Mouse (Mus musculus): ENCODE measurements at regions not wholly inside any gene's neighbourhood (a gene's known extent, or its start where the extent isn't known, plus 50 kb on each side); places are given as distances from the start of the nearest gene placed in this dataset.

GRCm38 (mm10) chr7:54458386-54458785, 376.9 kb upstream of the Luzp2 start:
- no peaks in the 10 kb centered on the region for H3K27me3 ChIP-seq (replicated peaks)
- WGBS: 57% methylated on average over 2 of the region's 2 CpGs
- H3K9me3 ChIP-seq: no peaks in the 10 kb centered on the region
- ATAC-seq (ENCODE audit: low FRiP score, low read depth): no peak
- no peaks in the 10 kb centered on the region for H3K36me3 ChIP-seq
- H3K4me2 ChIP-seq (replicated peaks): no peak overlapping the region
- H3K9ac ChIP-seq: no peak overlapping the region
- no peak overlapping the region for H3K27ac ChIP-seq
- H3K4me3 ChIP-seq: no peak overlapping the region
- no peaks in the 10 kb centered on the region for H3K4me1 ChIP-seq

GRCm38 (mm10) chr7:54491254-54491653, 344.0 kb upstream of the Luzp2 start:
- Histone ChIP-seq H3K4me1 (no peaks in the 10 kb centered on the region), H3K27me3 (replicated peaks) (no peaks in the 10 kb centered on the region), H3K27ac (no peak overlapping the region), H3K36me3 (no peaks in the 10 kb centered on the region), H3K4me2 (replicated peaks) (no peak overlapping the region), H3K9me3 (no peaks in the 10 kb centered on the region), H3K4me3 (no peak overlapping the region), H3K9ac (no peak overlapping the region)
- 94% methylated on average over 1 of the region's 1 CpGs for WGBS
- no peak for ATAC-seq (ENCODE audit: low FRiP score, low read depth)

- H3K36me3 ChIP-seq: no peaks in the 10 kb centered on the region
- H3K4me2 ChIP-seq (replicated peaks): no peak overlapping the region
- no peak overlapping the region for H3K27ac ChIP-seq
- no peak overlapping the region for H3K4me3 ChIP-seq
- H3K9me3 ChIP-seq: no peaks in the 10 kb centered on the region
- no peak for ATAC-seq (ENCODE audit: low FRiP score, low read depth)
- no peak overlapping the region for H3K9ac ChIP-seq
- no peaks in the 10 kb centered on the region for H3K27me3 ChIP-seq (replicated peaks)
- H3K4me1 ChIP-seq: no peaks in the 10 kb centered on the region
Measured at GRCm38 (mm10) chr7:54505235-54505634, 330.1 kb upstream of the Luzp2 start.

GRCm38 (mm10) chr7:54507006-54507405, 328.3 kb upstream of the Luzp2 start:
- Histone ChIP-seq H3K36me3 (no peaks in the 10 kb centered on the region), H3K9me3 (no peaks in the 10 kb centered on the region), H3K4me1 (no peaks in the 10 kb centered on the region), H3K27me3 (replicated peaks) (no peaks in the 10 kb centered on the region), H3K4me2 (replicated peaks) (no peak overlapping the region), H3K4me3 (no peak overlapping the region), H3K27ac (no peak overlapping the region), H3K9ac (no peak overlapping the region)
- ATAC-seq (ENCODE audit: low FRiP score, low read depth): no peak
- WGBS: 58% methylated on average over 2 of the region's 2 CpGs

- H3K4me3 ChIP-seq: no peak overlapping the region
- H3K9me3 ChIP-seq: no peaks in the 10 kb centered on the region
- H3K4me1 ChIP-seq: no peaks in the 10 kb centered on the region
- no peak overlapping the region for H3K9ac ChIP-seq
- WGBS: 72% methylated on average over 7 of the region's 7 CpGs
- no peaks in the 10 kb centered on the region for H3K36me3 ChIP-seq
- ATAC-seq (ENCODE audit: low FRiP score, low read depth): no peak
- H3K4me2 ChIP-seq (replicated peaks): no peak overlapping the region
- no peak overlapping the region for H3K27ac ChIP-seq
- no peaks in the 10 kb centered on the region for H3K27me3 ChIP-seq (replicated peaks)
Measured at GRCm38 (mm10) chr7:54535693-54536092, 299.6 kb upstream of the Luzp2 start.

- no peaks in the 10 kb centered on the region for H3K4me1 ChIP-seq
- H3K27ac ChIP-seq: no peak overlapping the region
- no peak overlapping the region for H3K4me3 ChIP-seq
- 83% methylated on average over 3 of the region's 3 CpGs for WGBS
- H3K27me3 ChIP-seq (replicated peaks): no peaks in the 10 kb centered on the region
- no peaks in the 10 kb centered on the region for H3K9me3 ChIP-seq
- H3K36me3 ChIP-seq: no peaks in the 10 kb centered on the region
- no peak overlapping the region for H3K9ac ChIP-seq
- no peak for ATAC-seq (ENCODE audit: low FRiP score, low read depth)
- no peak overlapping the region for H3K4me2 ChIP-seq (replicated peaks)
Measured at GRCm38 (mm10) chr7:54557436-54557835, 277.9 kb upstream of the Luzp2 start.

- peak; percentile 78 for ATAC-seq (ENCODE audit: low FRiP score, low read depth)
- Histone ChIP-seq H3K4me2 (replicated peaks) (no peak overlapping the region), H3K9ac (no peak overlapping the region), H3K4me3 (no peak overlapping the region), H3K36me3 (no peaks in the 10 kb centered on the region), H3K27me3 (replicated peaks) (no peaks in the 10 kb centered on the region), H3K9me3 (no peaks in the 10 kb centered on the region), H3K27ac (no peak overlapping the region), H3K4me1 (no peaks in the 10 kb centered on the region)
- WGBS: 46% methylated on average over 3 of the region's 3 CpGs
Measured at GRCm38 (mm10) chr7:54565569-54566179, 269.6 kb upstream of the Luzp2 start.

- Histone ChIP-seq H3K4me3 (no peak overlapping the region), H3K4me2 (replicated peaks) (no peak overlapping the region), H3K9me3 (no peaks in the 10 kb centered on the region), H3K4me1 (no peaks in the 10 kb centered on the region), H3K27me3 (replicated peaks) (no peaks in the 10 kb centered on the region), H3K36me3 (no peaks in the 10 kb centered on the region), H3K9ac (no peak overlapping the region), H3K27ac (no peak overlapping the region)
- WGBS: 82% methylated on average over 1 of the region's 1 CpGs
- no peak for ATAC-seq (ENCODE audit: low FRiP score, low read depth)
Measured at GRCm38 (mm10) chr7:54599776-54600175, 235.5 kb upstream of the Luzp2 start.

- H3K9ac ChIP-seq: no peak overlapping the region
- WGBS: 88% methylated on average over 2 of the region's 2 CpGs
- H3K4me3 ChIP-seq: no peak overlapping the region
- H3K4me2 ChIP-seq (replicated peaks): no peak overlapping the region
- H3K27ac ChIP-seq: no peak overlapping the region
- no peak for ATAC-seq (ENCODE audit: low FRiP score, low read depth)
- H3K36me3 ChIP-seq: no peaks in the 10 kb centered on the region
- no peaks in the 10 kb centered on the region for H3K27me3 ChIP-seq (replicated peaks)
- no peaks in the 10 kb centered on the region for H3K9me3 ChIP-seq
- H3K4me1 ChIP-seq: no peaks in the 10 kb centered on the region
Measured at GRCm38 (mm10) chr7:54622436-54622835, 212.9 kb upstream of the Luzp2 start.

GRCm38 (mm10) chr7:54633930-54634329, 201.4 kb upstream of the Luzp2 start:
- Histone ChIP-seq H3K4me3 (no peak overlapping the region), H3K4me2 (replicated peaks) (no peak overlapping the region), H3K4me1 (no peaks in the 10 kb centered on the region), H3K9me3 (no peaks in the 10 kb centered on the region), H3K27ac (no peak overlapping the region), H3K27me3 (replicated peaks) (no peaks in the 10 kb centered on the region), H3K9ac (no peak overlapping the region), H3K36me3 (no peaks in the 10 kb centered on the region)
- 89% methylated on average over 6 of the region's 6 CpGs for WGBS
- no peak for ATAC-seq (ENCODE audit: low FRiP score, low read depth)

- no peak for ATAC-seq (ENCODE audit: low FRiP score, low read depth)
- H3K4me1 ChIP-seq: no peaks in the 10 kb centered on the region
- H3K36me3 ChIP-seq: no peaks in the 10 kb centered on the region
- WGBS: 93% methylated on average over 10 of the region's 10 CpGs
- H3K27ac ChIP-seq: no peak overlapping the region
- H3K9me3 ChIP-seq: no peaks in the 10 kb centered on the region
- H3K4me2 ChIP-seq (replicated peaks): no peak overlapping the region
- H3K4me3 ChIP-seq: no peak overlapping the region
- no peak overlapping the region for H3K9ac ChIP-seq
- no peaks in the 10 kb centered on the region for H3K27me3 ChIP-seq (replicated peaks)
Measured at GRCm38 (mm10) chr7:54634348-54635035, 200.8 kb upstream of the Luzp2 start.

- Histone ChIP-seq H3K27ac (no peak overlapping the region), H3K9ac (no peak overlapping the region), H3K9me3 (no peaks in the 10 kb centered on the region), H3K4me1 (no peaks in the 10 kb centered on the region), H3K4me3 (no peak overlapping the region), H3K4me2 (replicated peaks) (no peak overlapping the region), H3K27me3 (replicated peaks) (no peaks in the 10 kb centered on the region), H3K36me3 (no peaks in the 10 kb centered on the region)
- 93% methylated on average over 2 of the region's 2 CpGs for WGBS
- no peak for ATAC-seq (ENCODE audit: low FRiP score, low read depth)
Measured at GRCm38 (mm10) chr7:54645314-54645713, 190.0 kb upstream of the Luzp2 start.

GRCm38 (mm10) chr7:54649025-54649424, 186.3 kb upstream of the Luzp2 start:
- Histone ChIP-seq H3K36me3 (no peaks in the 10 kb centered on the region), H3K27me3 (replicated peaks) (no peaks in the 10 kb centered on the region), H3K4me3 (no peak overlapping the region), H3K9ac (no peak overlapping the region), H3K9me3 (no peaks in the 10 kb centered on the region), H3K27ac (no peak overlapping the region), H3K4me2 (replicated peaks) (no peak overlapping the region), H3K4me1 (no peaks in the 10 kb centered on the region)
- ATAC-seq (ENCODE audit: low FRiP score, low read depth): peak; percentile 78
- 62% methylated on average over 1 of the region's 1 CpGs for WGBS

All from neural tube, embryonic 12.5 days (tissue).